Mouse (Mus musculus): ENCODE measurements at regions not wholly inside any gene's neighbourhood (a gene's known extent, or its start where the extent isn't known, plus 50 kb on each side); places are given as distances from the start of the nearest gene placed in this dataset.
A peak's percentile ranks its signal among the peaks of the same experiment; 100 is the strongest.

DNA sequence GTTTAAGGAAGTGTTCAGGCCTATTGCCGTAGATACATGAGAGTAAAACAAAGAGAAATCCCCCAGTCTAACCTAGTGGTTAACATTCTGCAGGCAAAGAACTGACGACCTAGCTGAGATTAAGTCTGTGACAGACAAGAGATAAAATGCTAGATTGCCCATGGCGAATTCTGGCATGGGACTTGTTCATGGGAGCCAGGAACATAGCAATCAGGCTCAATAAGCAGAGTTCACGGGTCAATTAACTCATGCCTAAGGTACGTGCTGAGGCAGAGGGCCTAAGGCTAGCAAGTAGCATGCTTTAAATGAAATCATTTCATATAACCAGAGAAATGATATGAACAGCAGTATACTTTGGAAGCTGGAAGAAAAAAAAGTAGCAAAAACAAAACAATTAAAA is 1119.2 kb upstream of the Adgrl2 start:
- no peak for DNase-seq

DNA sequence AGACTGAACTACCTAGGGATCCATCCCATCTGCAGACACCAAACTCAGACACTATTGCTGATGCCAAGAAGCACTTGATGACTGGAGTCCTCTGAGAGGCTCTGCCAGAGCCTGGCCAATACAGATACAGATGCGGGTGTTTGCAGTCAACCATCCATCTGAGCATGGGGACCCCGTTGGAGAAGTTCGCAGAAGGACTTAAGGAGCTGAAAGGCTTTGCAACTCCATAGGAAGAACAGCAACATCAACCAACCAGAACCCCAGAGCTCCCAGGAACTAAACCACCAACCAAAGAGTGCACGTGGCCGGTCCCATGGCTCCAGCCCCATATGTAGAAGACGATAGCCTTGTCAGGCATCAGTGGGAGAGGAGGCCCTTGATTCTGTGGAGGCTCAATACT is 1121.9 kb upstream of the Adgrl2 start:
- DNase-seq = no peak

DNA sequence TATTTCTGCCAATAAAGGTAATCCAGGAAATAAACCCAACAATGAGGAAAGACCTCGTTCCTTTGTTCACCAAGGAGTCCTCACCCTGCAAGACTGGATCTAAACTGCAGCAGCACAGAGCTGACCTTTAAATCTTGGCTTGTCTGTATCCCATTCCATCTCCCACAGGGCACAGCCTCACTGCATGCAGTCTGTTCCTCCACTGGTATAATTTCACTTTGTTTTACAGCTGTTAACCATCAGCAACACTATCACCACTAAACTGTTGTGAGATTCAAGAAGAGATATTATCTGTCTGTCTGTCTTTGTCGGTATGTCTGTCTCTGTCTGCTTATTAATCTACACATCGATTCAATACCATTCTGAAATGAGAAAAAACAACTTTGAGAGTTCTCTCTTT is 1129.5 kb upstream of the Adgrl2 start:
- no peak for DNase-seq

DNA sequence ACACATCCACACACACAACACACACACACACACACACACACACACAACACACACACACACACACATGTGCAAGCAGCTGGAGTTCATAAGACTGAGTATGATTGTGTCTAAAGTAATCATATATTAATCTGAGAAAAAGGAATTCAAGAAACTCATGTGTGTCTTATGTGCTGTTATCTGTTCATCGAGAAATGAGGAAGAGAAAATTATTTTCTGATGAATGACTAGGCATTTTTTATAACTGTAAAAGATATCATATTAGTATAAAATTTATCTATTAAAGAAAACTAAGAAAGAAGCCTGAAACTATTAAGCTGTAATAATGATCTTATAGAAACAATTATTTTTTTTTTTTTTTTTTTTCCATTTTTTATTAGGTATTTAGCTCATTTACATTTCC is 1156.3 kb upstream of the Adgrl2 start:
- DNase-seq = no peak

DNA sequence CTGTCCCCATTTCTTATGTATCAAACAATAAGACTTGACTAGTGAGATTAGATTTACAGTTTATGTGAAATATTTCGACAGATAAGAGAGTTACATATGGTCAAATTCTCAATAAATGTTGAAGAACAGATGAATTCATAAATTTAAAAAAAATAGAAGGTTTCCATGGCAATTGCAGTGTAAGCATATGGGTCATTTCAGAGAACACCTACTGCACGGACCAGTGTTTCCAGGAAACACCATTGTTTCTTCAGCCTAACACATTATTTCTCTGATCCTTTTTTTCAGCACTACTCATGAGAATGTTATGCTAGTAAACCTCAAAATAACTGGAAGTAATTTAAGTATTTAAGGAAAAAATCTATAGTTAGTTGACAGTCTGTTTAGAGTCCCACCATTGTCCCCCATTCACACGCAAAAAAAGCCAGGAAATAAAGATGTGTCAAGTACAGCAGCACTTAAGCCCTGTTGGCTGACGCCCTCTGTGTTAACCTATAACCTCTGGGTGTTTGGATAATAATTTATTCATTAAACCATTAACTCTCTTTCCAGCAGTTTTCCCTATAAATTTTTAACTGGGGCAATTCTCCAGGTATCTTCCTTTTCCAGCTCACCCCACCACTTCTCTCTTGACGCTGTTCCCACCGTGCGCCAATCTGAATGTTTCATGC is 1160.9 kb upstream of the Adgrl2 start:
- DNase-seq = no peak

DNA sequence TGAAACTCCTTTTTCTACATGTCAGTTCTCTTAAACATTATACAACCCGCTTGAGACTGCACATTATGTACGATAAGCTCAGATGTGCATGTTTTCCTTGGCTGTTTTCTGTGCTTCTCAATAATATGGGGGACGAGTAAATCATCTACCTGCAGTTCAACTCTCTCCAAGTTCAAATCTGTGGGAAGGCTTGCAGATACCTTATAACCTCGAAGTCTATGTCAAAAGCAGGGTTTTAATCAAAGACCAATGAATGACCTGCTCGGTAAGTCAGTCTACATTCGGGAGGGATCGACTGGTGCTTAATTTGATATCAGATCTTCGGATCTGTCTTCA is 1161.4 kb upstream of the Adgrl2 start:
- no peak for DNase-seq

DNA sequence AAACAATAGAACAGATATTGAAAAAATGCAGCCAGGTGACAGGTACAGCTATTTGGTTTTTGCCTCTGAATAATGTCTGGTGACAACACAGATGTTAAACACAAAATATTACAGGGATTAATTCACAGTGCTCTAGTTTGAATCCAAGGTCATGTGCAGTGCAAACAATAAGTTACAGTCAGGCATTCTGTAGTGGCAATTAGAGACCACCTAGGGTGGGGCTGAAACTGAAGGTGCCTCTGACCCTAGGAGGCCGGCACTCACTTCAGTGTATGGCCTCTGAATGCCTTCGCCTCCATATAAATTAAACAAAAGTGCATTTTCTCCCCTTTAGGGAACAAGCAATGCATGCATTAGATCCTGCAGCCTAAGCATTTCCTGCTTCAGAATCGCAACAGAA is 1162.5 kb upstream of the Adgrl2 start:
- no peak for DNase-seq

DNA sequence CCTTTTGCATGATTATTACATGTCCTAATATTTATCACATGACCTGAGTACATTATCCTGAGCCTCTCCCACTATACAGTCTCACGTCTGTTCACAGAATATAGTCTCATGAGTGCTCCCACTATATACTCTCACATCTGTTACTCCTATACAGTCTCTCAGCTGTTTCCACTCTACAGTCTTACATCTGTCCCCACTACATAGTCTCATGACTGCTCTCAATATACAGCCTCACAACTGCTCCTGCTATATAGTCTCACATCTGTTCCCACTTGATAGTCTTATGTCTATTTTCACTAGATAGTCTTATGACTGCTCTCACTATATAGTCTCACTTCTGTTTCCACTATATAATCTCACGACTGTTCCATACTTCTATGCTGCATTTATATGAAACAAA is 1195.5 kb upstream of the Adgrl2 start:
- DNase-seq = no peak

DNA sequence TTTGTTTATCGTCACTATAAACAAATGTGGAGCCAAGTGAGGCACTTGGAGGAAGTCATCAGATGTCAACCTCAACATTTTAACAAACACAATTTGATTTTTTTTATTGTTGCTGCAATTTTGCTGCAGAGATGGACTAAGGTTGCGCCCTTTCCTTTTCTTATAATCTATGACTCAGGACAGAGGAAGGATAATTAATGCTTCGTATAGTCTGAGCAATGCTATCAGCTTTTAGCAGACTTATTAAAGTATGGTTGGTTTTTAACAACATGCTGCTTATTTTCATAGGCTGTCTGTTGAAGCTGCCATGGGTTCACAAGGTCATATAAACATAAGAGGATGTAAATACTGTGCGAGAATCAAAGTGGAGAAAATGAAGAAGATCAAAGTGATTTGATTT is 1202.8 kb upstream of the Adgrl2 start:
- DNase-seq = no peak

DNA sequence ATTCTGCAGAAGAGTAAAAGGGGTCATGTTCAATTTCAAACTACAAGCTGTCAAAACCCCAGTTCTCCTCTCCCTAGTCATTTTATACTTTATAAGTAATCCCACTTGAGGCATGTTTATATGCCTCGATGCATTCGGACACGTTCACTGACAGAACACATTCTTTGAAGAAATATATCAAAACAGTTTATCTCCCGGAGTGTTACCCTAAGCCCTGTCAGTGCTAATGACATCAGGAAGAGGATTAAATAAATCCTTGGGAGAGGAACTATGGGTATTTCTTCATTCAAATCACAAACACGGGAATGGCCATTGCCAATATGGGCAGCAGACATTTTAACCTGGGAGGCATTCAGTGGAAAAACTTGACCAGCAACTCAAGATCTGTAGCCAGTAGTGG is 1208.1 kb upstream of the Adgrl2 start:
- DNase-seq = no peak

DNA sequence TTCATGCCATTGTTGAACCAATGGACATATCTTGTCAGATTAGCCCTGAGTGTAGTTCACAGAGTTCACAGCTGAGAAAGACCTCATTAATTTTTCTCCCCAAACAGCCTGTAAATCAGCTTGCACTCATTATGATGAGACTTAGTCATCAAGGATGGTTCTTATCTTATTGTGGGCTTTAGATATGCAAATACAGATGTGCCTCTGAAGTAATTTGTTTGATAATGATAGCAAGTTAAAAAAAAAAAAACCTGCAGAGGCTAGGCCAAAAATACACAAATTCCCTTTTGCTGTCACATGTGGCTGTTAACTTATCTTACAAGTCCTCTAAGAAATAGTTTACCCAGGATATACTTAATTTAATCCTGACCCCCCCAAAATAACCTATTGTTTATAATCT is 1215.5 kb upstream of the Adgrl2 start:
- no peak for DNase-seq

DNA sequence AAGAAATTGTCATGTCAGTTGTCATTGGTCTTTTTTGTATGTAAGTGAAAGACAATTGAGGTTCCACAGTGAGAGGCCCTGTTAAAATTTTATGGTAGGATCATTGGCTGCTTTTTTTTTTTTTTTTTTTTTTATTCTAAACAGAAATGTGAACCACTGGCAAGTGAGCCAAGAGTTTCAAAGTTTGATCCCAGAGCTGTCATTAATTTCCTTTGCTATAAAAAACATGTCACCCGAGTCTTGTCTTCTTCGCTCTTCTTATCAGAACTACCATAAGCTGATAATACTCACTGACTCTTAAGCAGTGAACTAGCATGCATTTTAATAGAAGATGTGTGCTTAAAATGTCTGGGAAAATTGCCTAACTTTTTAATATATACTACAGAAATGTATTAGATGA is 1204.4 kb upstream of the Adgrl4 start:
- DNase-seq = no peak

DNA sequence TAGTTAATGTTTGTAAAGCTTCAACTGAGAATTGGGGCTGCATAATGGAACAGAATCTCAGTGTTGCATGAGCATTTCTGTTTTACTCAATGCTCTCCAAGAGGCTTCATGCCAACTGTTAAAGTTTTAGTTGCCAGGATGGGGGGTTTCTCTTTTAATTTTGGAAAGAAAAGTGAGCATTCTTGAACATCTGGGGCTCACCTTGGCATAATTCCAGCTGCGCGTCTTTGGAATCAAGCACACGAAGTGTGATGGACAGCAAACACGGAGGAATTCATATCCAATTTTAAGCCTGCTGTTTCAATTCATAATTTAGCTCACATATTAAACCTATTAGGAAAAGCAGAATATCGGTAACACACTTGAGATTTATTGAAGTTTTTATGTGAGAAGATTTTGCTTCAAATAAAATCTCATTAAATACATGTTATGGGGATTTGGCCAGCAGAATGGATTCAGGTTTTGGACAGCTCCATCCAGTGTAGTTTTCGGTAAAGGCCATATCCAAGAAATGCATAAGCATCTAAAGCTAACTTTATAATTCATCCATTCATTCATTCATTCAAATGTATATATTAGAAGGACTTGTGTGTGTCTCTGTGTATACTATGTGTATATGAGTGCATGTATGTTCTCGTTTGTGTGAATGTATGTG is 1200.6 kb upstream of the Adgrl4 start:
- no peak for DNase-seq

DNA sequence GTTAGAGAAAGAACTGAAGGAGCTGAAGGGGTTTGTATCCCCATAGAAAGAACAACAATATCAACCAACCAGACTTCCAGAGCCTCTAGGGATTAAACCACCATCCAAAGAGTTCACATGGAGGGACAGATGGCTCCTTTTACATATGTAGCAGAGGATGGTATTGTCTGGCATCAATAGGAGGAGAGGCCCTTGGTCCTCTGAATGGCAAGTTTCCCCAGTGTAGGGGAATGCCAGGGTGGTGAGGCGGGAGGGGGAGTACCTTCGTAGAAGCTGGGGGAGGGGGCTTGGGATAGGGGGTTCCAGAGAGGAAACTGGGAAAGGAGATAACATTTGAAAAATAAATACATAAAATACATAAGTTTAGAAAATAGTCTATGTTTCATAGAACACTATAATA is 1162.6 kb upstream of the Adgrl4 start:
- DNase-seq = no peak

DNA sequence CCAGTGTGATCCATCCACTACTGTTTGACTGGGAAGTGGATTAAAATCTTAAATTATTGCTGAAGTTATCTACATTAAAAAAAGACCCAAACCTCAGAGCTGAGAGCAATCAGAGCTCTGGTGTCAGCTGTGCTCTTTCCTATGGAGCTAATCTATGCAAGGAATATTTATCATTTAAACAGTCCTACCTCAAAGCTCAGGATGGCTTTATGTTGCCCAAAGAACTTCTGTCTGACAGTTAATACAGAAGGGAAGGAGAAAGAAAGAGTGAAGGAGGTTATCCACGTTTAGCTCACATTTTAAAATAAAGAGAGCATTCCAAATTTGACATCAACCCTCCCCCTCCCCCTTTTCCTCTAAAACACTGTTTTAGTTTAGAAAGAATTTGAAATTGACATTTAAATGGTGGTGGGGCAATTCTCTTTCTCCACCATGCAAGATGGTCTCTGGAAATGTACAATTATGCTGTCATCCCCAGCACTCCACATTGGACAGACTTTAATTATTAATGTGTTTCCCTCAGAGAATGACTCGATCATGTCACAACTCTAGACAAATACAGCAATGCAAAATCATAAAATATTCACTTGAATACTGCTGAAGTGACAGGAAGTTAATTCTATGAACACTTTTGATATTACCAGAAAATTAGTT is 1141.5 kb upstream of the Adgrl4 start:
- no peak for DNase-seq

DNA sequence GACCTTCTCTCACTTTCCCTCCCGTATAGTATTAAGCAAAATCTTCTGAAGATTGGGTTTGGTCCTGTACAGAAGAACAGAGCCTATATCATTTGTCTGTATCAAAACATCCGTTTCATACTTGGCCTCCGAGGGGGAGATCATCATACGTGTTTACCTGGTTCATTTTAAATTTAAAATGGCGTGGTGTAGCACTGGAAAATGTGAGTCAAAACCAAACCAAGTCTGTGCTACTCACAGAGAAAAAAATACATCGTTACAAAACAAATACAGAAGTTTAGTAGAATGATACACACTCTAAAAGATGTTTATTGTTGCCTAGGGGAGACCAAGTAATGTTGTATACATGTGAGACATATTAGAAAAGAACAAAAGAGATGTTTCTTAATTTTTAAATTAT is 1108.9 kb upstream of the Adgrl4 start:
- DNase-seq = no peak

DNA sequence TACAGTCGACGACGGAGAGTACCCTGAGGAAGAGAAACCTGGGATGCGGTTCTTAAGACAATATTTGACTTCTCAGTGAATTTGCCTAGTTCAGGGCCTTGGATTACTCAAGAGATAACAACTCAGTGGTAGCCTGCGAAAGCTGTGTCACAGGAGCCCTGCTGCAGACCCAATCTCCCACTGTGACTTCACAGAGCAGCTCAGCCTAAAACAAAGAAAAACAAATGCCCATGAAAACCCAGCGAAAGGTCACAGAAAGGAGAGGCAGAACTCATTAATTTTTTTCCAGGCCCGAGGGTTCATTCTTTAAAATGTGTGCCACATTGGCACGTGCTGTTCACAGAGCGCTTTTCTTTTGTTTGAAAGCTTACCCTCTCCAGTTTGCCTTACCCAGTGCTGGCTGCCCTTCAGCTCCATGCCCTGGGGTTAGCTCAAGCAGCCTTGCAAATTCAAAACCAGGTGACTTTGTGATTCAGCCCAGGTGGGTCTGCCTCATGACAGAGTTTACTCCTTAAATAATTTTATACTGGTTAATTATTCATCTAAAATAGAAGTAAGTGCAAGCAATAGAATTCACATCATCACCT is 1085.5 kb upstream of the Adgrl4 start:
- DNase-seq = peak; percentile 4

DNA sequence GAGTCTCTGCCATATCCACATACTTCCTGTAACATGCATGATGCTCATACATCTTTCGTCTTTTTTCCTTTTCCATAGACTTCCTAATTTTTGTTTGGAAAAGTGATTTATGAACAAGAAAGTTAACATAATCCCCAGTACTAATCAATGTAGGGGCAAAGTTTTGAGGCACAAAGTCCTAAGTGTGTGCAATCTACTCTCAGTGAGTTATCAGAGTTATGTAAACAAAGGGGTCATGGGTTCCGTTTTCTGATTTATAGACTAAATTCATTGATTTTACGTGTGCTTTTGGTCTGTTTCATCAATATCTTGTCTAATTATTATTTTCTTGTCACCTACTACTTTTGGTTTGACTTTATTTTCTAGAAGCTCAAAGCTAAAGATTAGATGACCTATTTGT is 1071.9 kb upstream of the Adgrl4 start:
- DNase-seq = no peak

DNA sequence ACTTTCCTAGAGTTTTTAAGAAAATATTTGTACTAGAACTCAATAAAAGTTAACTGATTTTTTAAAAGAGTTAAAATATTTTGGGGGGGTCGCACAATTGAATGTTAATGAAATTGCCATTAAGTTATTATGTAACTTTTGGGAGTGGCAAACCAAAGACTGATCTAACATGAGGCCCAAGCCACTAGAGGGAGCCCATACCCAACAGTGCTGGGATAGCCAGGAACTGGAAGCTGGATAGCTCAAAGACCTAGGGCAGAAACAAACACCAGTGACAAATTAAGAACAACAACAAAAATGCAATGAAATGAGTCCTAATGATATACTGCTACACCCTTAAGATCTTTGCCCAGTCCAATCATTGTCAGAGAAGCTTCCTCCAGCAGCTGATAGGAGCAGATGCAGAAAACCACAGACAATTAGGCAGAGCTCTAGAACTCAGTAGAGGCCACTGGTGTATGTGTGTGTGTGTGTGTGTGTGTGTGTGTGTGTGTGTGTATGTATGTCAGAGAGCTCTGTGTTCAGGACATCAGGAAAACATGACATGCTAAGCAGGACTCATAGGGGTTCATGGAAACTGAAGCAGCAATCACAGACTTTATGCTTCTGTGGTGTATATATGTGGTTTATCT is 1052.6 kb upstream of the Adgrl4 start:
- DNase-seq = no peak

DNA sequence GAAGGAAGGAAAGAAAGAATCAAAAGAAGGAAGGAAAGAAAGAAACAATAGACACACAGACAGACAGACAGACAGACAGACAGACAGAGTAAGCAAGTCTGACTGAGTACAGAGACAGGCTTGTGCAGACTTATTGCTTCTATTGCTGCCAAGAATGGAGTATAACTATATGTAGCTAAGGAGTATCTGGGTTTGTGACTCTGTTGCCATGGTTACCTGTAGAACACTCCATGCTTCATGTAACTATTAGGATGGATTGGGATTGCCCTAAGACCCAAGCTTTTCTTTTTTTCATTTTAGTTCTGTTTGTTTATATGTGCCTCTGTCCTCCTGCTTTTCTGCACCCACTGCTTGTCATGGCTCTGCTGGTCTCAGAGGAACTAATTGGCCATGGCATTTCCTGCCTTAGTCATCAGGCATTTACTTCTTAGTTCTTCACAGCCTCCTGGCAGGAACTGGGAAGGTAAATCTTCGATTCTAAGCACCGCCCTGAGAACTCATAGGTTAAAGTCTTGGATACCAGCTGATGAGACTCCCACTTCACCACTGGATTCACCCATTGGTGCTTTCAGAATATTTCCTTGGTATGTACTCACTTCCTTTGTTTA is 1035.9 kb upstream of the Adgrl4 start:
- DNase-seq = no peak

DNA sequence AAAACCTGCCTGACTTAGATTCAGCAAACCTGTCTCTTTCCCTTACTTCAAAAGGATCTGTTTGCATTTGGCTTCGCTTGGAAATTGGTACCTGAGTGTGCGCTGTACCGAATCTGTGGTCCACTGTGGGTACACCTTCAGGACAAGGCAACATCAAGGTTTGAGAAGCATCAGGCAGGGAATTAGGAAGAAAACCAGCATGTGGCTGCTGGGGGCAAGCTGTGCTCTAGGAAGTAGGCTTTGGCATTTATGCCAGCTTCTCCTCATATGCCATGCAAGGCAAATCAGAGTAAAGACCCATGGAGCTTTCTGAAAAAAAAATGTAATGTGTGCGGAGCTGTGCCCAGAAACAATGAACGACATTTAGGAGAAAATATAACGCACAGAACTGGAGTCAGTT is 1031.6 kb upstream of the Adgrl4 start:
- no peak for DNase-seq

DNA sequence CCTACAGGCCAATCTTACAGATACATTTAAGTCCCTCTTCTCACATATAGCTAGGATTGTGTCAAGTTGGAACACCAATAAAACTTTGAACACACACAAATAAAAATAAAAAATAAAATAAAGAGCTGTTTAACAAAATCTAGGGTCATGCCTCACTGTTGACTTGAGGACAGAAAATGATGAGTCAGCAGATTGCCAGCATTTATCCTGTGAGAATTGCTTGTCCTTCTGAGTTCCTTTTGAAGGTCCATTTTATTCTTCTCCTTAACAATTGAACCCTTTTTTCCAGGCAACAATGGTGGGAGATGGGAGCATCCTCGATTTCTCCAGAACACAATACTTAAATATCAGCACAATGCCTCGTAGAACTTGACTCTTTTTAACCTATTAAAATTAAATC is 1022.4 kb upstream of the Adgrl4 start:
- no peak for DNase-seq

DNA sequence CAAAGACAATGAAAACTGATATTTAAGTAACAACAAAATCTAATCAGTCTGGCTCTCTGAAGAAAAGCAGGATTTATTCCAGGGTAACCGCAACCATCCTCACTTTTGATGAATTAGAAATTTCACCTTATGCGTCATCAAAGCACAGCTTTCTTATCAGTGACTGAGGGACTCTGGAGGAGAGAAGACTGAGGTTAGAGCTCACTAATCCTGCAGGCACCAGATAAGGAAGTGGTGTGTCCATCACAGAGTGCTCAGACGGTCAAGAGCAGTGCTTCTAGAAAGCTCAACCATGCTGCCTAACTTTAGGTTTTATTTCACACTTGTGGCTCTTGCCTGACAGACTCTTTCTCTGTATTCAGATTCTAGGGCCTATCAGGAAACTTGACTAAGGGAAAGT is 1021.2 kb upstream of the Adgrl4 start:
- DNase-seq = no peak

DNA sequence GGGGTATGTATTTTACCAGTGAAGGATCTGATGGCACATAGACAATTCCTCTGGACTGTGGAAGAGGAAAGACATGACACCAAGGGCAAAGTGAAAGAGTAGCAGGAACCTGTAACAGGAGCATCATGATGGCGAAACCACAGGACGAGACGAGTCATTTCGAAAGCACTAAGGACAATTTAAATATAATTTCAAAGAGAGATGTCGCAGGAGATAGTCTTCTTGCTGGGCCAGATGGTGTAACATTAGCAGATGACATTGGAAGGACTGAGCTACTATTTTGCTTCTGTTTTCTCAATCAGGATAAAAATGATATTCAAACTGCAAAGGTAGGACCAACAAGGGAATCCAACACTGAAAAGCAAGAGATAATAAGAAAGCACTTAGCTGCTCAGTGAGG is 1009.7 kb upstream of the Adgrl4 start:
- no peak for DNase-seq

Data from cerebellum, adult 11-12 months (tissue).